Mouse (Mus musculus) embryonic facial prominence, embryonic 10.5 days (tissue): Measurements from ENCODE around the gene Lgals4. TPM values are rescaled to one million over a fixed set of nuclear protein-coding genes. Genes with fewer than 3 reads are reported as not detected.

Experiments used
- DNase-seq: peaks from one replicate; pipeline ENCODE4 v3.0.0-alpha.2; 2017; ENCODE audit warnings: low spot score
- H3K27ac ChIP-seq: fragments of 300-500 bp; sonication (generic); replicated peaks from 2 replicates; pipeline ENCODE4 v1.5.1; 2016; ENCODE audit warnings: mild to moderate bottlenecking
- H3K27me3 ChIP-seq: fragments of 300-500 bp; sonication (generic); replicated peaks from 2 replicates; pipeline ENCODE4 v1.6.1; 2016; ENCODE audit warnings: low read depth, mild to moderate bottlenecking; ENCODE audit not compliant: poor library complexity, severe bottlenecking
- H3K36me3 ChIP-seq: fragments of 300-500 bp; sonication (generic); replicated peaks from 2 replicates; pipeline ENCODE4 v1.6.1; 2016; ENCODE audit warnings: mild to moderate bottlenecking, moderate library complexity
- H3K4me1 ChIP-seq: fragments of 300-500 bp; sonication (generic); 2 replicates; pipeline ENCODE4 v1.6.1; 2016
- H3K4me3 ChIP-seq: fragments of 300-500 bp; sonication (generic); 2 replicates; pipeline ENCODE4 v1.5.1; 2016; ENCODE audit warnings: mild to moderate bottlenecking, moderate library complexity
- H3K9me3 ChIP-seq: fragments of 300-500 bp; sonication (generic); 2 replicates; pipeline ENCODE4 v1.6.1; 2016; ENCODE audit warnings: mild to moderate bottlenecking
- WGBS: fragments of 180-500 bp; shearing (Covaris S2); methylation state at CpG from one replicate; pipeline ENCODE4 v1.1.7; 2016; 5-methylcytosine and 5-hydroxymethylcytosine counted together
- polyA plus RNA-seq: library from polyadenylated mRNA; unstranded; fragments of >200 nt; fragmentation: Nextera tagmentation; extraction: Ambion mirVana; gene quantifications from 2 replicates; pipeline ENCODE4 v1.2.1, GENCODE M21; 2016

Gene Lgals4
- polyA plus RNA-seq, 1 experiment from 2014 or later: 4.4 TPM

DNA sequence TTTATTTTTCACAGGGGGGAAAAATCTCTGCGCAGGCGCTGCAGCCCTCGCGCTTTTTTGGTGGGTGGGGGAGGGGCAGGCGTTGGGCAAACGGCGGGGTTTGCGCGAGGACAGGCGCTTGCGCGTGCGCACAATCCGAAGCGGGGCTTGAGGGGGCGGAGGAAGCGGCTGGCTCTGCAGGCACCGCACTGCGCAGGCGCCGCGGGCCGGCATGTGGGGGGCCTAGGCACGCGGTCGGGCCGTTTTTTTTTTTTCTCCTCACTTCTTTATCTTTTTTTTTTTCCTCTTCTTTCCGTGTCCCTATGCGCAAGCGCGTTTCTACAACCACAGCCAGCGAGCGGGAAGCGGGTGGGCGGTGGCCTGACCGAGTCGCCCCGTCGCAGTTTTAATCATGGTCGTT lies 22.4 kb upstream of the Lgals4 start:
- peak; percentile 97 for DNase-seq
- H3K36me3 ChIP-seq: peaks cover 46% of the 10 kb centered on the region
- peaks cover 54% of the 10 kb centered on the region for H3K4me1 ChIP-seq
- H3K27ac ChIP-seq: peak overlapping the region; percentile 100
- H3K4me3 ChIP-seq: peak overlapping the region; percentile 93
- under 1% methylated on average over 40 of the region's 40 CpGs for WGBS
- no peaks in the 10 kb centered on the region for H3K9me3 ChIP-seq
- H3K27me3 ChIP-seq: no peaks in the 10 kb centered on the region

DNA sequence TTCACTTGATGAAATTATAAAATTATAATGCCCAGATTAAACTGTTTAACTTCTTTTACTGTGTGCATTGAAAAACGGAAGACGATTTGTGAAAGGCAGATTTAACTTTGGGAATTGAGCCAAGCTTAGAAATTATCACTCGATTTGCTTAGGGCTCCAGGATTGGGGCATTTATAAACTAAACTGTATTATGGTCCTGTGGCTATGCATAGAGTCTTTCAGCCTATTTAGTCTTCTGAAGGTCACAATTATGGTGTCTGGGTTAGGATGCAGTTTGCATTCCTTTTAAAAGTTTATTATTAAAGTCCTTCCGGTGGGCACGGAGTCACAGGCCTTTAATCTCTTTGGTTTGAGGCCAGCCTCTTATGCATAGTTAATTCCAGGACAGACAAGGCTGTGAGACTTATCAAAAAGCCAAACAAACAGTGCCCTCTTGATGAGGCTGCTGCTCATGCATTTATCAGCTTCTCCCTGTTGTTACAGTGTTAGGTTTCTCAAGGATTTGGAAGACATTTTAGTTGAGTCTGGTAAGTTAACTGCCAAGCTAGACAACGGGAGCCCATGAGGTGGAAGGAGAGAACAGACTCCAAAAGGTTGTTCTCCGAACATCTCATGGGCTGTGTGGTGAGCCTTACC lies 21.9 kb upstream of the Lgals4 start:
- Histone ChIP-seq H3K27me3 (no peaks in the 10 kb centered on the region), H3K27ac (peak overlapping the region; percentile 100), H3K36me3 (peaks cover 51% of the 10 kb centered on the region), H3K4me3 (peak overlapping the region; percentile 93), H3K9me3 (no peaks in the 10 kb centered on the region), H3K4me1 (peaks cover 60% of the 10 kb centered on the region)
- no peak for DNase-seq
- WGBS: 14% methylated on average over 7 of the region's 7 CpGs

DNA sequence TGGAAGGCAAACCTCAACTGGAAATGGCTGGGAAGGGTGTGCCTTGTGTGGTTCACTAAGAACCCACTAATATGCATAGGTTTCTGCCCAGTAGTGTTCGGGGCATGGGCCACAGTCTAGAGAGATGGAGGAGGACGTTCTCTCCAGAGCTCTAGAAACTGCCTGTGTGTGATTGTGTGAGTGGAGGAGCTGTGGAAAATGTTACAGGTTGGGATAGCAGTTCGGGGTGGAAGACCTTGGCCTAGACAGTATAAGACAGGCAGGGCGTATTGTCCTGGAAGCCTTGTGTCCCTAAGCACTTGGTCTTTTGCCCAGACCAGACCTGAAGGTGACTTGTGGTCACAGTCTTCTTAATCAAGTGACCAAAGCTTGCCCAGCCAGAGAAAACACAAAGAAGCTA lies 21.2 kb upstream of the Lgals4 start:
- Histone ChIP-seq H3K36me3 (peaks cover 58% of the 10 kb centered on the region), H3K27me3 (no peaks in the 10 kb centered on the region), H3K4me3 (peak overlapping the region; percentile 93), H3K9me3 (no peaks in the 10 kb centered on the region), H3K27ac (peak overlapping the region; percentile 100; the same call in 1 of the 2 replicates), H3K4me1 (peaks cover 65% of the 10 kb centered on the region)
- 85% methylated on average over 4 of the region's 4 CpGs for WGBS
- DNase-seq: no peak

DNA sequence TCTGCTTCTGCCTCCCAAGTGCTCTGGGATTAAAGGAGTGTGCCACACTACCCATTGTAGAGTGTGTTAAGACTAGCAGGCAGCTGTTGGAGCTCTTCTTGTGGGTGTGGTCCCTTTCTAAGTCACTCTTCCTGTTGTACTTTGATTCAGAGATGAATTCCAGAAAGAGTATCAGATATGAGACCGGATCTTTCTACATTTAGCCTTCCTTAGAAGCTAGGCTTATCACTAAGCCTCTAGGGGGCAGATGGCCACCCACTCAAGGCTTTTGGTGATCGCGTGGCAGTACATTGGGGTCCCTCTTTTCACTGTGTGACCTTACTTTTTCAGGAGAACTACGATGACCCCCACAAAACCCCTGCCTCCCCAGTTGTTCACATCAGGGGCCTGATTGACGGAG lies 20.7 kb upstream of the Lgals4 start:
- WGBS: 88% methylated on average over 5 of the region's 5 CpGs
- Histone ChIP-seq H3K27ac (no peak overlapping the region), H3K9me3 (no peaks in the 10 kb centered on the region), H3K36me3 (peaks cover 63% of the 10 kb centered on the region), H3K27me3 (no peaks in the 10 kb centered on the region), H3K4me1 (peaks cover 65% of the 10 kb centered on the region), H3K4me3 (peak overlapping the region; percentile 93)
- DNase-seq: no peak

DNA sequence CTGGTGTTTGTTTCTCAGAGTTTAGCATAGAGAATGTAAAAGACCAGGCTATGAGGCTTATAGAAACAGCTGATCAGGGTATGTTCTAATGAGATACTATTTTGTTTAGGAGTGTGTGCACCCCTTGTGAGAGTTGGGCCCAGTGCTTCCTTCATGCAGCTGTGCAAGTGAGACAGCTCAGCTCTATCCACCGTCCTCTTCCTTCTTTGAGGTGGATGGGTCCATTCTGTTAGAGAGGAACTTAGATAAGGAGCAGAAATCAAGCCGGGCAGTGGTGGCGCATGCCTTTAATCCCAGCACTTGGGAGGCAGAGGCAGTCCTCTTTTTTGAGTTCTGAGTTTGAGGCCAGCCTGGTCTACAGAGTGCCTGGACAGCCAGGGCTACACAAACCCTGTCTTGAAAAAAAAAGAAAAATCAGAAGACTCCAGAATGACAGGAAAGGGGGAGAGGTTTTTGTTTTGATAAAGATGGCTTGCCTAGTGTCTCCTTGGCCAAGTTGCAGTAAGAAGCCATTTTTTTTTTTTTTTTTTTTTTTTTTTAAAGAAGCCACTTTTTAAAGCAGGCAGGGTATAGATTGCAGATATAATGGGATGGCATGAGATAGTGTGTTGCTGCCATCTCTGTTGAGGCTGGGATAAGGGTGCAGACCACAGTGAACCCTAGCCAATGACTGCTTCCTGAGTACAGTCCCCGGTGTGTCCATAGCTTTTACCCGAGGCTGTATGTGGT lies 19.2 kb upstream of the Lgals4 start:
- H3K9me3 ChIP-seq: no peaks in the 10 kb centered on the region
- peaks cover 71% of the 10 kb centered on the region for H3K4me1 ChIP-seq
- WGBS: 91% methylated on average over 5 of the region's 5 CpGs
- 0 out of 2 replicates have a peak overlapping the region, but pooled peaks have one; percentile 93 for H3K4me3 ChIP-seq
- H3K27ac ChIP-seq: no peak overlapping the region
- DNase-seq: no peak
- peaks cover 78% of the 10 kb centered on the region for H3K36me3 ChIP-seq
- H3K27me3 ChIP-seq: no peaks in the 10 kb centered on the region

DNA sequence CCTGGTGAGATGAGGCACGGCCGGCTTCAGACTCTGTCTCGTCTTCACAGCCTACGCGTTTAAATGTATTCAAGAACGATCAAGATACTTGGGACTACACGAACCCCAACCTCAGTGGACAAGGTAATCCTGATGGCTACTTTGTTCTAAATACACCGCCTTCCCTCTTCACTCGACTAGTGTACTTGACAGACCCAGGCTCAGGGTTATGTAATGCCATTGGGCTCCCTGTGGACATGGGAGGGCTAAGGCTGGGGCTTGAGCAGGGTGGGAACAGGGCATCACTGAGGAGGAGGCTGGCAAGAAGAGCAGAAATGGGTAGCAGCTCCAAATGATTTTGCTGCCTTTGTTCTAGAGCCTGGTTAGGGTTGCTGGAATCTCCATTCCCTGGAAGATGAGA lies 18.4 kb upstream of the Lgals4 start:
- no peak for DNase-seq
- peaks cover 79% of the 10 kb centered on the region for H3K4me1 ChIP-seq
- peak overlapping the region; percentile 14; the same call in 1 of the 2 replicates for H3K4me3 ChIP-seq
- H3K27ac ChIP-seq: no peak overlapping the region
- no peaks in the 10 kb centered on the region for H3K9me3 ChIP-seq
- no peaks in the 10 kb centered on the region for H3K27me3 ChIP-seq
- 93% methylated on average over 9 of the region's 9 CpGs for WGBS
- H3K36me3 ChIP-seq: peaks cover 86% of the 10 kb centered on the region

DNA sequence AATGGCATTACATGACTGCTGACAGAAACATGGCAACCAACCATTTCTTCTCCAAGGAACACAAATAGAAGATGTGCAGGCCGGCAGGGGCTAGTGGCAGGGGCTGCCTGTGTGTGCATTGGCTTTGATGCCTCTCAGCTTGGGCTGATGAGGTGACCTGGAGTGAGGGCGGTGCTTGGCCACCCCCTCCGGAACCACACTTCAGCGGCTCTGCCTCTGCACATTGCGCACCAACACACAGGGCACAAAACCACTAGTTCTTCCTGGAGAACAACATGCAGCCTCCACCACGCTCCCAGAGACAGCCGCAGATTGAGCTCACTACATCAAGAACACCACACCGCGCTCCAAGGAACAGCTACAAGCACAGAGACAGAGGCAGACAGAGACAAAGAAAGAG lies 17.5 kb upstream of the Lgals4 start:
- H3K4me3 ChIP-seq: no peak overlapping the region
- H3K36me3 ChIP-seq: peaks cover 95% of the 10 kb centered on the region
- no peaks in the 10 kb centered on the region for H3K27me3 ChIP-seq
- no peaks in the 10 kb centered on the region for H3K9me3 ChIP-seq
- peaks cover 88% of the 10 kb centered on the region for H3K4me1 ChIP-seq
- WGBS: 90% methylated on average over 9 of the region's 9 CpGs
- no peak for DNase-seq
- no peak overlapping the region for H3K27ac ChIP-seq

DNA sequence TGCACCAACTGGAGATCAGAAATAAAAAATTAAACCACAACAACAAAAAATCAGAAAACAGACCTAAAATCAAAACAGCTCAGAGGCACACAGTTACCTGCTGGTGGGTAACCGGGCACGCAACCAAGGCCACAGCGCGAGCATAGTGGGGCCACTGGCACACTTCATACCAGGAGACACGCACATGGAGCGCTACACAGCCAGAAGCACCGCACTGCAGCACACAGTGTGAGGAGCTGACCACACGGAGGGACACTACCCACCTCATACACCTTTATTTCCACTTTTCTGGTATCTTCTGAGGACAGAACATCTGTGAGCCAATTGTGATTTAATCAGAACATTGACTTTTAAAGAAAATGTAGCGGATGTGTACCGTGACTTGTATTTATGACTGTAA lies 16.7 kb upstream of the Lgals4 start:
- peak overlapping the region; percentile 8; the same call in 1 of the 2 replicates for H3K4me3 ChIP-seq
- peaks cover 90% of the 10 kb centered on the region for H3K4me1 ChIP-seq
- DNase-seq: no peak
- 95% methylated on average over 10 of the region's 10 CpGs for WGBS
- no peaks in the 10 kb centered on the region for H3K27me3 ChIP-seq
- H3K27ac ChIP-seq: no peak overlapping the region
- peaks cover 100% of the 10 kb centered on the region for H3K36me3 ChIP-seq
- H3K9me3 ChIP-seq: no peaks in the 10 kb centered on the region

DNA sequence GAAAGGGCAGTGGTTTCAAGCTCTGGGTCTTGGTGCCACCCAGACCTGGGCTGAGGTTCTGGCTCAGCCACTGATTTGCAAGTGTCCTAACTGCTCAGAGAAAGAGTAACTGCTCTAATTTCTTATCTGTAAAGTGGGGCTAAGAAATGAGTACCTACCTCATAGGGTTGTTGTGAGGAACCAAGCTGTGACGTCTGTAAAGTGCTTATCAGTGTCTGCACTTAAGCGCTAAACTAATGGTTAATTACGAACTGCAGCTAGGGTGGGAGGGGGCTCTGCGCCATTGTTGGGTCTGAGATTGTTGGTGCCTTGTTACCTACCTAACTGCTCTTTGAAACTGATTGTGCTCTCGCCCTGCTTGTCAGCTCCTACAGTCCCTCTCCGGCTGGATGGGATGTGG lies 16.1 kb upstream of the Lgals4 start:
- no peaks in the 10 kb centered on the region for H3K27me3 ChIP-seq
- DNase-seq: no peak
- H3K4me1 ChIP-seq: peaks cover 84% of the 10 kb centered on the region
- no peaks in the 10 kb centered on the region for H3K9me3 ChIP-seq
- no peak overlapping the region for H3K27ac ChIP-seq
- H3K4me3 ChIP-seq: peak overlapping the region; percentile 8; the same call in 1 of the 2 replicates
- H3K36me3 ChIP-seq: peaks cover 100% of the 10 kb centered on the region
- 80% methylated on average over 6 of the region's 6 CpGs for WGBS

DNA sequence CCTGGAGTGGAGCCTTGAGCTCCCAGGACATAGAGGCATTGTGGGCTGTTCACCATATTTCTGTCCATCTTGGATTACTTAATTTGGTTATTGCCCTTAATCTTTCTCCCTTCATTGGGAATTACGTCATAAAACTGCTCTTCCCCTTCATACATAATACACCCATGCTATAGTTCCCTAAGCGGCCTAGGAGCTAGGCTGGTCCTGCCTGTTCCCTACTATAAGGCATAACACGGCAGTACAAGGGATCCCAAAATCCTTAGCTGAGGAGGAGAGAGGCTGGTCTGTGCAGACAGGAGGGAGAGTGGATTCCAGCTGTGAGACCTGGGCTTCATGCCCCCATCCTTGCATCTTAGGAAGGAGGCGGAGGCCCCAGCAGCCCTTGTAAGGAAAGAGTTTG lies 15.7 kb upstream of the Lgals4 start:
- Histone ChIP-seq H3K9me3 (no peaks in the 10 kb centered on the region), H3K36me3 (peaks cover 100% of the 10 kb centered on the region), H3K27me3 (no peaks in the 10 kb centered on the region), H3K27ac (no peak overlapping the region), H3K4me3 (peak overlapping the region; percentile 25; the same call in 1 of the 2 replicates), H3K4me1 (peaks cover 79% of the 10 kb centered on the region)
- DNase-seq: no peak
- 86% methylated on average over 4 of the region's 4 CpGs for WGBS

DNA sequence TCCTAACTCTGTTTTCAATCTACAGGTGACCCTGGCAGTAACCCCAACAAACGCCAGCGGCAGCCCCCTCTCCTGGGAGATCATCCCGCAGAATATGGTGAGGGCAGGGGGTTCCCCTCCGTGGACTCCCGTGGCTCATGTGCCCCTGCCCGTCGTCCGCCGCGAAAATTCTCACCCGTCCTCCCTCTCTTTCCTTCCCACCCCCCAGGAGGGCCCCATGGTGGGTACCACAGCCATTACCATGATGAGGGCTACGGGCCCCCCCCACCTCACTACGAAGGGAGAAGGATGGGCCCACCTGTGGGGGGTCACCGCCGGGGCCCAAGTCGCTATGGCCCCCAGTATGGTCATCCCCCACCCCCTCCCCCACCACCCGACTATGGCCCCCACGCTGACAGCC lies 15.2 kb upstream of the Lgals4 start:
- peak overlapping the region; percentile 25; the same call in 1 of the 2 replicates for H3K4me3 ChIP-seq
- H3K27me3 ChIP-seq: no peaks in the 10 kb centered on the region
- no peaks in the 10 kb centered on the region for H3K9me3 ChIP-seq
- H3K4me1 ChIP-seq: peaks cover 74% of the 10 kb centered on the region
- WGBS: 88% methylated on average over 18 of the region's 18 CpGs
- peaks cover 100% of the 10 kb centered on the region for H3K36me3 ChIP-seq
- H3K27ac ChIP-seq: no peak overlapping the region
- no peak for DNase-seq

DNA sequence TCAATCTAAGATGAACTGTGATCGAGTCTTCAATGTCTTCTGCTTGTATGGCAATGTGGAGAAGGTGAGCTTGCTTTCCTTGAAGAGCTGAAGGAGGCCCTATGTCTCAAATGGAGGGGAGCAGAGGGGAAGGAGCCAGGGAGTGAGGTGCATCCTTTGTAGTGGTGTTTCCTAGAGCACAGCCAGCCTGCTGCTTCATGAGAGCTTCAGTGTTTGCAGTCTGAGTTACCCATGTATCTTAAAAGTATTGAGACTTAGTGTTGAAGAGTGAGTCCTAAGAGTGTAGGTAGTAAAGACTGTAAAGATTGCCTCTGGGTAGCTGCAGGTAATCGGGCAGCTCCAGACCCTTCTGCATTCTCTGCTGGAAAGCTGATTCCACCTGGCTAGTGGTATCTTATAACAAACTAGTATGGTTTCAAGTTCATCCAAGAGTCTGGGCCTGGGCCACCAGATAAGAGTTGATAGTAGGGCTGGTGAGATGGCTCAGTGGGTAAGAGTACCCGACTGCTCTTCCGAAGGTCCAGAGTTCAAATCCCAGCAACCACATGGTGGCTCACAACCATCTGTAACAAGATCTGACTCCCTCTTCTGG lies 14.7 kb upstream of the Lgals4 start:
- Histone ChIP-seq H3K27me3 (no peaks in the 10 kb centered on the region), H3K4me3 (no peak overlapping the region), H3K9me3 (no peaks in the 10 kb centered on the region), H3K4me1 (peaks cover 69% of the 10 kb centered on the region), H3K36me3 (peaks cover 99% of the 10 kb centered on the region), H3K27ac (no peak overlapping the region)
- DNase-seq: no peak
- WGBS: 96% methylated on average over 4 of the region's 4 CpGs

DNA sequence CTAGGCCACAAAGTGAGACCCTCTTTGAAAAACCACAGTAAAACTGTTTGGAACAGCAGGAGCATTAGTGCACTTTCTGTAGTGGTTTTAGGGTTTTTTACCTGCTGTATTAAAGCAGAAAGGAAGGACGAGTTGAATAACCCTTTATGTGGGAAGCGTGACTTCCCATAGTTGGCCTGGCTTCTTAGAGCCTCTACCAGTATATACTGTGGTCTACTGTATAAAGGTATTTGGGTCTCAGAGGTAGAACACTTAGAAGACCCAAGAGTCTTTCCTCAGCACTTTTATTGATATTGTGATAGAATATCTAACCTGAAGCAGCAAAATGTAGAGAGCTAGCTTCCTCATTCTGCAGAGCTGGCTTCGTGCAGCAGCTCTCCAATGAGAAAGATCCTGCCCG lies 14.1 kb upstream of the Lgals4 start:
- H3K9me3 ChIP-seq: no peaks in the 10 kb centered on the region
- no peak overlapping the region for H3K27ac ChIP-seq
- no peak for DNase-seq
- no peak overlapping the region for H3K4me3 ChIP-seq
- 92% methylated on average over 4 of the region's 4 CpGs for WGBS
- H3K4me1 ChIP-seq: peaks cover 65% of the 10 kb centered on the region
- no peaks in the 10 kb centered on the region for H3K27me3 ChIP-seq
- peaks cover 93% of the 10 kb centered on the region for H3K36me3 ChIP-seq
